Mouse (Mus musculus) G1E-ER4 (cell line): ENCODE results near the gene Rufy1. TPM values are rescaled to one million over a fixed set of nuclear protein-coding genes. Genes with fewer than 3 reads are reported as not detected.

Source experiments
- GATA1 ChIP-seq: IDR thresholded peaks from one replicate; pipeline ENCODE4 v1.8.0; 2012; ENCODE audit warnings: low read length, inconsistent platforms
- polyA plus RNA-seq: library from polyadenylated mRNA; stranded (reverse); fragments of >175 nt; gene quantifications from 2 replicates; pipeline ENCODE4 v1.2.3, GENCODE M21; 2012

Gene Rufy1
- polyA plus RNA-seq, 1 experiment: 8.7 TPM

GRCm38 (mm10) chr11:50439857-50440256 lies 8.9 kb upstream of the Rufy1 start:
- TF ChIP-seq GATA1: no peak

GRCm38 (mm10) chr11:50432896-50433295 lies 2.0 kb upstream of the Rufy1 start:
- no peak for TF ChIP-seq GATA1

GRCm38 (mm10) chr11:50432069-50432440 lies 1.1 kb upstream of the Rufy1 start:
- no peak for TF ChIP-seq GATA1

GRCm38 (mm10) chr11:50431134-50432068 lies 476 bp upstream of the Rufy1 start:
- TF ChIP-seq GATA1: no peak

GRCm38 (mm10) chr11:50426056-50426455 lies 4.9 kb downstream of the Rufy1 start:
- TF ChIP-seq GATA1: no peak

- TF ChIP-seq GATA1: no peak
Observed at GRCm38 (mm10) chr11:50421934-50422780, 8.8 kb downstream of the Rufy1 start.

- TF ChIP-seq GATA1: no peak
Observed at GRCm38 (mm10) chr11:50421461-50421860, 9.5 kb downstream of the Rufy1 start.

- TF ChIP-seq GATA1: no peak
Observed at GRCm38 (mm10) chr11:50417856-50418255, 13.1 kb downstream of the Rufy1 start.

GRCm38 (mm10) chr11:50415563-50416241 lies 15.2 kb downstream of the Rufy1 start:
- no peak for TF ChIP-seq GATA1

GRCm38 (mm10) chr11:50407235-50407634 lies 23.7 kb downstream of the Rufy1 start:
- no peak for TF ChIP-seq GATA1

GRCm38 (mm10) chr11:50403367-50404014 lies 27.4 kb downstream of the Rufy1 start:
- TF ChIP-seq GATA1: no peak

- TF ChIP-seq GATA1: no peak
Observed at GRCm38 (mm10) chr11:50402481-50402880, 28.4 kb downstream of the Rufy1 start.

- no peak for TF ChIP-seq GATA1
Observed at GRCm38 (mm10) chr11:50398803-50399202, 32.1 kb downstream of the Rufy1 start.

- TF ChIP-seq GATA1: no peak
Observed at GRCm38 (mm10) chr11:50397316-50397715, 33.6 kb downstream of the Rufy1 start.

GRCm38 (mm10) chr11:50396766-50397307 lies 34.1 kb downstream of the Rufy1 start:
- no peak for TF ChIP-seq GATA1
